Comparison of ENCODE assay signal across 8 mouse cellular contexts in the genomic region with DNA sequence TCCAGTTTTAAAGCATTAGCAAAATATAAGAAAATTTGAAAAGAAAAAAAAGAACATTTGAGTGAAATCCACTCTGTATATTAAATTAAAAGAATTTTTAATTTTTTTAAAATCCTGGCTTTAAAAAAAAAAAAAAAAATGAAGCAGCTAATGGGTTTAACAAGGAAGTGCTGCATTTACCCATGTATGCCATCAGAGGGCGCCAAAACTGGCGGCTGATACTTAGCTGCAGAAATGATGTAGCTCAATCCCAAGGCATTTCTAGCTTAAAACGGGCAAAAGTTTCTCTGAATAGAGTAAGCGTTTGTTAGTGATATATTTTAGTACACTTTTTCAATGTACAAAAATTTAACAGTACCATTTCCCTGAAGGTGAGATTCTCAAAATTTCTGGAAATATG.
A peak's percentile ranks its signal among the peaks of the same experiment; 100 is the strongest.
DNase-seq lines count a peak whose midpoint lies in the region; ATAC-seq and TF ChIP-seq lines count a peak whose summit lies in the region.

No protein-coding gene starts in this region.

- intact Hi-C loops in left cerebral cortex, adult 2 months (cut with DNase I), result no loop called here

- TF ChIP-seq CTCF in cerebellum, adult 2 months (IDR thresholded peaks at IDR 0.05; ENCODE audit: borderline replicate concordance, insufficient read depth, low read depth, low read length), result peak; percentile 42; the same call in 1 of the 2 replicates
- peak; percentile 84 for TF ChIP-seq CTCF in left cerebral cortex, adult 2 months (IDR thresholded peaks at IDR 0.05)

- ATAC-seq in cerebellum, adult (ENCODE audit: insufficient number of reproducible peaks, low FRiP score, low TSS enrichment), result no peak
- ATAC-seq in erythroblast, adult 5-6 weeks (replicated peaks; ENCODE audit: low FRiP score, poor library complexity, severe bottlenecking), result no peak

- WGBS in cerebellum, adult 2 months, result 14% methylated on average over 4 of the region's 4 CpGs

- H3K4me1 ChIP-seq in cerebellum, adult 2 months (ENCODE audit: control insufficient read depth, insufficient read depth, low read length), result no peaks in the 10 kb centered on the region

- no peak overlapping the region for H3K27ac ChIP-seq in cerebellum, adult 2 months (ENCODE audit: insufficient read depth, low read length)
- H3K27ac ChIP-seq in left cerebral cortex, adult 2 months, result no peak overlapping the region

- no peak overlapping the region for H3K4me3 ChIP-seq in cerebellum, adult 2 months (replicated peaks; ENCODE audit: insufficient read depth, low read depth, low read length)
- H3K4me3 ChIP-seq in left cerebral cortex, adult 2 months, result no peak overlapping the region

- peak in 1 of 2 experiments; percentile 4 for DNase-seq in cerebellum, adult 2 months
- DNase-seq in left cerebral cortex, adult 2 months (ENCODE audit: extremely low spot score in 1 of 2, low spot score in 2 of 2), result peak; percentile 13 to 15
- DNase-seq in left cerebral cortex, adult 8-10 months (ENCODE audit: low spot score in 2 of 2), result no peak
- peak; percentile 29 for DNase-seq in adrenal gland, postnatal 25 days
- DNase-seq in hindlimb bud, embryonic 11.5 days (ENCODE audit: extremely low spot score, low read depth, low spot score), result peak; percentile 5
- DNase-seq in natural killer cell, adult 2 months (ENCODE audit: low spot score in 2 of 2), result peak; percentile 7 to 29

- TF ChIP-seq POLR2A in cerebellum, adult 2 months (IDR thresholded peaks at IDR 0.05; ENCODE audit: borderline replicate concordance, insufficient read depth, low read length), result no peak

- no peaks in the 10 kb centered on the region for H3K27me3 ChIP-seq in cerebellum, adult 2 months (ENCODE audit: control insufficient read depth, insufficient read depth, low read length)

Comparison
In these comparisons a context has a peak if more than half of its experiments do, and no peak if none do; other contexts are left out.
1. DNase-seq: peak in left cerebral cortex, adult 2 months (2 of 2), adrenal gland, postnatal 25 days (single experiment), hindlimb bud, embryonic 11.5 days (single experiment) and natural killer cell, adult 2 months (2 of 2); none in left cerebral cortex, adult 8-10 months (0 of 2).